Comparison of ENCODE assay signal across 9 mouse cellular contexts in genomic region chr9:41585771-41586170, GRCm38 (mm10).
DNase-seq lines count a peak whose midpoint lies in the region; ATAC-seq and TF ChIP-seq lines count a peak whose summit lies in the region.
"Had no signal": no experiment of that assay in that cellular context is flagged by ENCODE, and none has a peak within 500 bp of the region (broad histone marks: within the 10 kb centered on the region; RNA-seq: fewer than 3 reads in every experiment).

No protein-coding gene starts in this region.

- no peaks in the 10 kb centered on the region for H3K27me3 ChIP-seq in intestine, embryonic 15.5 days (replicated peaks)

- H3K9ac ChIP-seq in intestine, embryonic 15.5 days = no peak overlapping the region

- intact Hi-C loops in left cerebral cortex, adult 2 months (cut with DNase I) = loop anchor here (1.0 kb wide), 1 partner anchor 209 kb away; no protein-coding TSS in a partner anchor

- no peak for ATAC-seq in intestine, embryonic 15.5 days

- peak; percentile 31; the same call in 1 of the 2 replicates for TF ChIP-seq POLR2A in embryonic fibroblast, embryonic 13.5 days (IDR thresholded peaks at IDR 0.05; ENCODE audit: low read depth, low read length)
- TF ChIP-seq POLR2A in olfactory bulb, adult 2 months (IDR thresholded peaks at IDR 0.05; ENCODE audit: insufficient read depth, low read depth, low read length) = no peak

- H3K4me3 ChIP-seq in left cerebral cortex, adult 2 months = peak overlapping the region; percentile 74
- H3K4me3 ChIP-seq in embryonic fibroblast, embryonic 13.5 days (ENCODE audit: insufficient read depth, low read length) = peak overlapping the region; percentile 76
- H3K4me3 ChIP-seq in intestine, embryonic 15.5 days (replicated peaks) = no peak overlapping the region
- no peak overlapping the region for H3K4me3 ChIP-seq in olfactory bulb, adult 2 months (ENCODE audit: insufficient read depth, low read depth, low read length)

- no peak for TF ChIP-seq CTCF in left cerebral cortex, adult 2 months (IDR thresholded peaks at IDR 0.05)
- no peak for TF ChIP-seq CTCF in embryonic fibroblast, embryonic 13.5 days (IDR thresholded peaks at IDR 0.05; ENCODE audit: borderline replicate concordance, insufficient read depth, low read length)
- no peak for TF ChIP-seq CTCF in olfactory bulb, adult 2 months (IDR thresholded peaks at IDR 0.05; ENCODE audit: insufficient read depth, low read depth, low read length)

- H3K4me1 ChIP-seq in embryonic fibroblast, embryonic 13.5 days (ENCODE audit: control insufficient read depth, insufficient read depth, low read length) = peaks cover 14% of the 10 kb centered on the region
- H3K4me1 ChIP-seq in intestine, embryonic 15.5 days (replicated peaks) = 0 out of 2 replicates have a peak, but pooled peaks cover 3% of the 10 kb centered on the region
- H3K4me1 ChIP-seq in olfactory bulb, adult 2 months (ENCODE audit: control insufficient read depth, insufficient read depth, low read length) = peaks cover 5% of the 10 kb centered on the region

- peaks cover 7% of the 10 kb centered on the region; the same call in 1 of the 2 replicates for H3K36me3 ChIP-seq in intestine, embryonic 15.5 days

- DNase-seq in left cerebral cortex, adult 2 months (ENCODE audit: extremely low spot score in 1 of 2, low spot score in 2 of 2) = no peak
- no peak for DNase-seq in left cerebral cortex, adult 8-10 months (ENCODE audit: low spot score in 2 of 2)
- no peak for DNase-seq in natural killer cell, adult 2 months (ENCODE audit: low spot score in 2 of 2)
- DNase-seq in left cerebral cortex, adult 11 months (ENCODE audit: low spot score) = no peak
- DNase-seq: cerebellum, adult 11 months; gastrocnemius, postnatal 25 days had no signal

- H3K27ac ChIP-seq in left cerebral cortex, adult 2 months = peak overlapping the region; percentile 95
- H3K27ac ChIP-seq in embryonic fibroblast, embryonic 13.5 days (ENCODE audit: insufficient read depth, low read length) = peak overlapping the region; percentile 99
- H3K27ac ChIP-seq in intestine, embryonic 15.5 days = no peak overlapping the region
- H3K27ac ChIP-seq in olfactory bulb, adult 2 months (ENCODE audit: insufficient read depth, low read depth, low read length) = peak overlapping the region; percentile 39

- H3K4me2 ChIP-seq in intestine, embryonic 15.5 days (replicated peaks) = peak overlapping the region; percentile 35; the same call in 1 of the 2 replicates

- no peaks in the 10 kb centered on the region for H3K9me3 ChIP-seq in intestine, embryonic 15.5 days

- 54% methylated on average over 5 of the region's 5 CpGs for WGBS in intestine, embryonic 15.5 days
- 42% methylated on average over 5 of the region's 5 CpGs for WGBS in olfactory bulb, adult 2 months

Comparison
In these comparisons a context has a peak if more than half of its experiments do, and no peak if none do; other contexts are left out.
1. H3K4me3 ChIP-seq: peak in left cerebral cortex, adult 2 months (single experiment) and embryonic fibroblast, embryonic 13.5 days (single experiment); none in intestine, embryonic 15.5 days (single experiment) and olfactory bulb, adult 2 months (single experiment).